Mouse (Mus musculus) brain, embryonic 14.5 days (tissue): Measurements from ENCODE around the gene Plscr3.

Experiments used
- CTCF ChIP-seq: fragments of 200-500 bp; IDR thresholded peaks from 2 replicates; pipeline ENCODE4 v1.5.1; 2012; ENCODE audit warnings: inconsistent platforms, mild to moderate bottlenecking, moderate library complexity, borderline replicate concordance; ENCODE audit not compliant: insufficient read depth, insufficient read length; ENCODE audit errors: extremely low read depth
- POLR2A ChIP-seq: fragments of 200-500 bp; IDR thresholded peaks from 2 replicates; pipeline ENCODE4 v1.6.1; 2012; ENCODE audit warnings: mild to moderate bottlenecking, inconsistent platforms, borderline replicate concordance; ENCODE audit not compliant: poor library complexity, insufficient read depth, insufficient read length, severe bottlenecking; ENCODE audit errors: extremely low read depth

DNA sequence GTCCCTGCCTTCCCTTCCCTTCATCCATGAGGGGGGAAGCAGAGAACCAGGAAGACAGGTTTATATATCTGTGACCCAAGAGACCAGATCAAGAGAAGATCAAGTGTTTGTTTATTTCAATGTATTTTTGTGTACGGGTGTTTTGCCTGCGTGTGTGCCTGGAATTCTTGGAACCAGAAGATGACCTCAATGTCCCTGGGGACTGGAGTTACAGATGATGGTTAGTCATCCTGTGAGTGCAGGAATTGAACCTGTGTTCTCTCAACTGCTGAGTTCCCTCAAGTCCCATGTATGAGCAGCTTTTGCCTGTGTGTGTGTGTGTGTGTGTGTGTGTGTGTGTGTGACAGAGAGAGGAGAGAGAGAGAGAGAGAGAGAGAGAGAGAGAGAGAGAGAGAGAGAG is 38.5 kb upstream of the Plscr3 start:
- no peak for TF ChIP-seq CTCF
- no peak for TF ChIP-seq POLR2A
